Mouse (Mus musculus): ENCODE measurements at regions not wholly inside any gene's neighbourhood (a gene's known extent, or its start where the extent isn't known, plus 50 kb on each side); places are given as distances from the start of the nearest gene placed in this dataset.
"Not testable (repeated sequence)": the region's sequence is repeated elsewhere in the genome, so short reads cannot be mapped to it uniquely, and the experiment has no call there.

- WGBS, result 7% methylated on average over 11 of the region's 11 CpGs
- H3K4me3 ChIP-seq (replicated peaks), result peak overlapping the region; percentile 29
- peak; percentile 67 for ATAC-seq (ENCODE audit: insufficient number of reproducible peaks, low FRiP score, low TSS enrichment, low read depth)
Observed at GRCm38 (mm10) chr3:134330943-134331342, 94.7 kb downstream of the Cxxc4 start.

GRCm38 (mm10) chr3:134331499-134332153 lies 95.3 kb downstream of the Cxxc4 start:
- Histone ChIP-seq H3K36me3 (no peaks in the 10 kb centered on the region), H3K4me2 (replicated peaks) (peak overlapping the region; percentile 46), H3K4me3 (replicated peaks) (peak overlapping the region; percentile 29), H3K9ac (no peak overlapping the region), H3K4me1 (no peaks in the 10 kb centered on the region), H3K27me3 (no peaks in the 10 kb centered on the region), H3K9me3 (replicated peaks) (no peaks in the 10 kb centered on the region), H3K27ac (replicated peaks) (no peak overlapping the region)
- no peak for ATAC-seq (ENCODE audit: insufficient number of reproducible peaks, low FRiP score, low TSS enrichment, low read depth)
- WGBS, result 33% methylated on average over 16 of the region's 16 CpGs

More at GRCm38 (mm10) chr3:134330943-134331342, 94.7 kb downstream of the Cxxc4 start:
- H3K4me1 ChIP-seq, result no peaks in the 10 kb centered on the region
- peak overlapping the region; percentile 46 for H3K4me2 ChIP-seq (replicated peaks)
- no peaks in the 10 kb centered on the region for H3K36me3 ChIP-seq
- no peaks in the 10 kb centered on the region for H3K27me3 ChIP-seq
- no peak overlapping the region for H3K9ac ChIP-seq
- no peaks in the 10 kb centered on the region for H3K9me3 ChIP-seq (replicated peaks)
- no peak overlapping the region for H3K27ac ChIP-seq (replicated peaks)

GRCm38 (mm10) chr3:134339093-134339695 lies 102.9 kb downstream of the Cxxc4 start:
- H3K36me3 ChIP-seq; H3K9me3 ChIP-seq (replicated peaks); H3K9ac ChIP-seq; H3K4me2 ChIP-seq (replicated peaks); ATAC-seq (ENCODE audit: insufficient number of reproducible peaks, low FRiP score, low TSS enrichment, low read depth); H3K27ac ChIP-seq (replicated peaks); H3K27me3 ChIP-seq; H3K4me3 ChIP-seq (replicated peaks); H3K4me1 ChIP-seq: not testable (repeated sequence)
- WGBS, result 81% methylated on average over 3 of the region's 3 CpGs

- Histone ChIP-seq H3K4me1 (no peaks in the 10 kb centered on the region), H3K27me3 (no peaks in the 10 kb centered on the region), H3K4me2 (replicated peaks) (no peak overlapping the region), H3K36me3 (no peaks in the 10 kb centered on the region), H3K9me3 (replicated peaks) (no peaks in the 10 kb centered on the region), H3K4me3 (replicated peaks) (no peak overlapping the region), H3K27ac (replicated peaks) (no peak overlapping the region), H3K9ac (no peak overlapping the region)
- 87% methylated on average over 4 of the region's 4 CpGs for WGBS
- ATAC-seq (ENCODE audit: insufficient number of reproducible peaks, low FRiP score, low TSS enrichment, low read depth), result no peak
Observed at GRCm38 (mm10) chr3:134365948-134366347, 129.7 kb downstream of the Cxxc4 start.

GRCm38 (mm10) chr3:134366761-134367160 lies 130.5 kb downstream of the Cxxc4 start:
- no peak overlapping the region for H3K4me2 ChIP-seq (replicated peaks)
- H3K36me3 ChIP-seq, result no peaks in the 10 kb centered on the region
- H3K27ac ChIP-seq (replicated peaks), result no peak overlapping the region
- no peaks in the 10 kb centered on the region for H3K27me3 ChIP-seq
- H3K9ac ChIP-seq, result no peak overlapping the region
- no peaks in the 10 kb centered on the region for H3K4me1 ChIP-seq
- H3K9me3 ChIP-seq (replicated peaks), result no peaks in the 10 kb centered on the region
- ATAC-seq (ENCODE audit: insufficient number of reproducible peaks, low FRiP score, low TSS enrichment, low read depth), result no peak
- H3K4me3 ChIP-seq (replicated peaks), result no peak overlapping the region
- WGBS, result 75% methylated on average over 3 of the region's 3 CpGs

- no peak overlapping the region for H3K4me3 ChIP-seq (replicated peaks)
- no peak for ATAC-seq (ENCODE audit: insufficient number of reproducible peaks, low FRiP score, low TSS enrichment, low read depth)
Observed at GRCm38 (mm10) chr3:134368591-134368990, 132.3 kb downstream of the Cxxc4 start.

GRCm38 (mm10) chr3:134369126-134369525 lies 132.8 kb downstream of the Cxxc4 start:
- no peak overlapping the region for H3K9ac ChIP-seq
- H3K4me1 ChIP-seq, result no peaks in the 10 kb centered on the region
- H3K4me3 ChIP-seq (replicated peaks), result no peak overlapping the region
- WGBS, result 53% methylated on average over 4 of the region's 4 CpGs
- no peaks in the 10 kb centered on the region for H3K27me3 ChIP-seq
- 0 out of 2 replicates have a peak, but pooled peaks have one; percentile 63 for ATAC-seq (ENCODE audit: insufficient number of reproducible peaks, low FRiP score, low TSS enrichment, low read depth)
- H3K9me3 ChIP-seq (replicated peaks), result no peaks in the 10 kb centered on the region
- no peaks in the 10 kb centered on the region for H3K36me3 ChIP-seq
- H3K27ac ChIP-seq (replicated peaks), result no peak overlapping the region
- no peak overlapping the region for H3K4me2 ChIP-seq (replicated peaks)

More at GRCm38 (mm10) chr3:134368591-134368990, 132.3 kb downstream of the Cxxc4 start:
- no peak overlapping the region for H3K9ac ChIP-seq
- H3K27me3 ChIP-seq, result no peaks in the 10 kb centered on the region
- H3K27ac ChIP-seq (replicated peaks), result no peak overlapping the region
- H3K4me2 ChIP-seq (replicated peaks), result no peak overlapping the region
- no peaks in the 10 kb centered on the region for H3K36me3 ChIP-seq
- H3K4me1 ChIP-seq, result no peaks in the 10 kb centered on the region
- no peaks in the 10 kb centered on the region for H3K9me3 ChIP-seq (replicated peaks)

- no peak for ATAC-seq (ENCODE audit: insufficient number of reproducible peaks, low FRiP score, low TSS enrichment, low read depth)
- H3K27me3 ChIP-seq, result no peaks in the 10 kb centered on the region
- no peak overlapping the region for H3K4me2 ChIP-seq (replicated peaks)
- H3K4me3 ChIP-seq (replicated peaks), result no peak overlapping the region
- H3K4me1 ChIP-seq, result no peaks in the 10 kb centered on the region
- H3K36me3 ChIP-seq, result no peaks in the 10 kb centered on the region
- H3K9me3 ChIP-seq (replicated peaks), result no peaks in the 10 kb centered on the region
- H3K27ac ChIP-seq (replicated peaks), result no peak overlapping the region
- 61% methylated on average over 2 of the region's 2 CpGs for WGBS
- H3K9ac ChIP-seq, result no peak overlapping the region
Observed at GRCm38 (mm10) chr3:134379549-134379948, 143.3 kb downstream of the Cxxc4 start.

GRCm38 (mm10) chr3:134390472-134391336 lies 154.4 kb downstream of the Cxxc4 start:
- H3K4me3 ChIP-seq (replicated peaks), result no peak overlapping the region
- ATAC-seq (ENCODE audit: insufficient number of reproducible peaks, low FRiP score, low TSS enrichment, low read depth), result no peak
- no peaks in the 10 kb centered on the region for H3K27me3 ChIP-seq
- H3K9me3 ChIP-seq (replicated peaks), result no peaks in the 10 kb centered on the region
- no peak overlapping the region for H3K9ac ChIP-seq
- WGBS, result 62% methylated on average over 4 of the region's 4 CpGs
- H3K4me1 ChIP-seq, result no peaks in the 10 kb centered on the region
- H3K27ac ChIP-seq (replicated peaks), result no peak overlapping the region
- H3K36me3 ChIP-seq, result no peaks in the 10 kb centered on the region
- no peak overlapping the region for H3K4me2 ChIP-seq (replicated peaks)

GRCm38 (mm10) chr3:134400395-134401090 lies 164.3 kb downstream of the Cxxc4 start:
- 45% methylated on average over 4 of the region's 4 CpGs for WGBS
- no peak overlapping the region for H3K9ac ChIP-seq
- no peak overlapping the region for H3K27ac ChIP-seq (replicated peaks)
- H3K36me3 ChIP-seq, result no peaks in the 10 kb centered on the region
- no peak for ATAC-seq (ENCODE audit: insufficient number of reproducible peaks, low FRiP score, low TSS enrichment, low read depth)
- no peak overlapping the region for H3K4me3 ChIP-seq (replicated peaks)
- H3K4me2 ChIP-seq (replicated peaks), result no peak overlapping the region
- H3K4me1 ChIP-seq, result no peaks in the 10 kb centered on the region
- H3K9me3 ChIP-seq (replicated peaks), result no peaks in the 10 kb centered on the region
- H3K27me3 ChIP-seq, result no peaks in the 10 kb centered on the region

Data from embryonic facial prominence, embryonic 15.5 days (tissue).